Mouse (Mus musculus): ENCODE data around the gene Slc7a4. TPM values are rescaled to one million over a fixed set of nuclear protein-coding genes. Genes with fewer than 3 reads are reported as not detected.

Slc7a4 gene
- polyA plus RNA-seq, 1 experiment from 2014 or later: 25.0 TPM

- Histone ChIP-seq H3K9me3 (no peaks in the 10 kb centered on the region), H3K27me3 (replicated peaks) (no peaks in the 10 kb centered on the region), H3K4me3 (replicated peaks) (peak within 1 kb of the TSS; percentile 70), H3K4me1 (replicated peaks) (peaks cover 17% of the 10 kb centered on the region), H3K4me2 (replicated peaks) (peak within 1 kb of the TSS; percentile 77), H3K36me3 (peaks cover 26% of the 10 kb centered on the region), H3K27ac (peak within 1 kb of the TSS; percentile 98), H3K9ac (peak within 1 kb of the TSS; percentile 81)
- under 1% methylated on average over 67 of the region's 67 CpGs for WGBS
- peak; percentile 97 for ATAC-seq
Observed at GRCm38 (mm10) chr16:17530640-17531288, 52.2 kb downstream of the Slc7a4 start, which contains the start of gene Thap7. Gene Thap7 (minus strand): TSS chr16:17531136.

- H3K4me3 ChIP-seq (replicated peaks): peak overlapping the region; percentile 70
- no peaks in the 10 kb centered on the region for H3K9me3 ChIP-seq
- H3K4me2 ChIP-seq (replicated peaks): peak overlapping the region; percentile 77
- H3K27me3 ChIP-seq (replicated peaks): no peaks in the 10 kb centered on the region
- peaks cover 17% of the 10 kb centered on the region for H3K4me1 ChIP-seq (replicated peaks)
- 11% methylated on average over 17 of the region's 17 CpGs for WGBS
- peak; percentile 2; the same call in 1 of the 2 replicates for ATAC-seq
- peak overlapping the region; percentile 81 for H3K9ac ChIP-seq
- H3K36me3 ChIP-seq: peaks cover 33% of the 10 kb centered on the region
- H3K27ac ChIP-seq: peak overlapping the region; percentile 98
Observed at GRCm38 (mm10) chr16:17529981-17530586, 52.9 kb downstream of the Slc7a4 start.

GRCm38 (mm10) chr16:17528276-17528675 lies 54.7 kb downstream of the Slc7a4 start:
- Histone ChIP-seq H3K4me3 (replicated peaks) (no peak overlapping the region), H3K9me3 (no peaks in the 10 kb centered on the region), H3K27ac (no peak overlapping the region), H3K36me3 (peaks cover 45% of the 10 kb centered on the region), H3K9ac (no peak overlapping the region), H3K4me1 (replicated peaks) (peaks cover 17% of the 10 kb centered on the region), H3K27me3 (replicated peaks) (no peaks in the 10 kb centered on the region), H3K4me2 (replicated peaks) (no peak overlapping the region)
- 91% methylated on average over 13 of the region's 13 CpGs for whole genome bisulfite sequencing
- no peak for ATAC-seq

DNA sequence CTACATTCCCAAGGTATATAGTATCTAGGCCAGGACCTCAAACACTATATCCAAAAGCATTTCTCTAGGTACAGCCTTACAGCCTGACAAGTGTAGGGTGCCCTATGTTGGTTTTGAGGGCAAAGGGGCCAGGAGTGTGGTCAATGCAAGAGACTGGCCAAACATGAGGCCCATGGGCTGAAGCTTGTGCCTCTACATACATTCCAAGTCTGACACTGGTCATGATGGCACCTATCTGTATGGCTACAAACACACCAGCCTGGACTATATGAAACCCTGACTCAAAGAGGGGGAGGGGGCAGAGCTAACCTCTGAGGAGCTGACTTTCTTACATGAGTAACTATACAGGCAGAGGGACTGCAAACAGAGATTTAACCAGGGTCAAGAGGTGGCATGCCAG lies 55.4 kb downstream of the Slc7a4 start:
- peaks cover 52% of the 10 kb centered on the region for H3K36me3 ChIP-seq
- no peak for ATAC-seq

DNA sequence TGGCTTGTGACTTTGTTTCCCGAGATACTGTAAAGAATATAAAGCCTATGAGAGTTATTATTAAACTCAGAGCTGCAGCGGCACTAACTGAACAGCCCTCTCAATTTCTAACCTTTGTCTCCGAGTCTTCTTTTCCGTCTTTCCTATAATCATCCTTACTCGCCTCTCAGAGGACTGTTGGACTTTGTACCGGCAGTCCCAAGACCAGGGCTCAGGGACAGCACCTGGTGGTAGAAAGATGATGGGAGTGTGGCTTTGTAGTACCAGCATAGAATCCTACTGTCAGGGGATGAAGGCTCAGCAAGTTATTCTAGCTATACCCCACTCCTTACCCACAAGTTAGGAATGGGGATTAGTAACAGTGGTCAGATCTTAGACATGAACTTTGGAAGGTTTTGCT lies 56.8 kb downstream of the Slc7a4 start:
- Histone ChIP-seq H3K9me3 (no peaks in the 10 kb centered on the region), H3K36me3 (peaks cover 63% of the 10 kb centered on the region), H3K4me3 (replicated peaks) (no peak overlapping the region), H3K27ac (0 out of 2 replicates have a peak overlapping the region, but pooled peaks have one; percentile 40), H3K4me2 (replicated peaks) (no peak overlapping the region), H3K27me3 (replicated peaks) (no peaks in the 10 kb centered on the region), H3K9ac (no peak overlapping the region), H3K4me1 (replicated peaks) (peaks cover 11% of the 10 kb centered on the region)
- 70% methylated on average over 6 of the region's 6 CpGs for WGBS
- ATAC-seq: peak; percentile 16; the same call in 1 of the 2 replicates

More for the DNA sequence above, 55.4 kb downstream of the Slc7a4 start:
- Histone ChIP-seq H3K9me3 (no peaks in the 10 kb centered on the region), H3K27ac (no peak overlapping the region), H3K27me3 (replicated peaks) (no peaks in the 10 kb centered on the region), H3K4me3 (replicated peaks) (no peak overlapping the region), H3K9ac (no peak overlapping the region), H3K4me2 (replicated peaks) (no peak overlapping the region), H3K4me1 (replicated peaks) (peaks cover 17% of the 10 kb centered on the region)

DNA sequence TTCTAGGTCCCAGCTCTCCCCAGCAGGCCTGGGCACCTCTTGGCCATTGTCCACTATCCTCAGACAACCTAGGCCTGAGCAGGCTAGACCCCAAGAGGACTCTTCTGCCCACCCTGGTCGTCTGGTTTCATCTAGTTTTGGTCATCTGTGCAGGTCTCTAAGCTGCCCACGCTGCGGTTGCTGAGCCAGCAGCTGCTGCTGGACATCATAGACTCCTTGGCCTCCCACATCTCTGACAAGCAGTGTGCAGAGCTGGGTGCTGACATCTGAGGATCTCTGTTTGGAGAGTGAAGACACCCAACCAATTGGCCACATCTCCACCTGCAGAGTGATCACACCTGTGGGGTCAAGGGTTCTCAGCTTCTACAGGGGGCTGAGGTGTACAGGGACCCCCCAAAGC lies 57.5 kb downstream of the Slc7a4 start:
- Histone ChIP-seq H3K4me1 (replicated peaks) (peaks cover 11% of the 10 kb centered on the region), H3K9me3 (no peaks in the 10 kb centered on the region), H3K4me3 (replicated peaks) (no peak overlapping the region), H3K9ac (no peak overlapping the region), H3K4me2 (replicated peaks) (no peak overlapping the region), H3K27me3 (replicated peaks) (no peaks in the 10 kb centered on the region), H3K27ac (peak overlapping the region; percentile 40; the same call in 1 of the 2 replicates), H3K36me3 (peaks cover 69% of the 10 kb centered on the region)
- 81% methylated on average over 3 of the region's 3 CpGs for WGBS
- ATAC-seq: no peak

DNA sequence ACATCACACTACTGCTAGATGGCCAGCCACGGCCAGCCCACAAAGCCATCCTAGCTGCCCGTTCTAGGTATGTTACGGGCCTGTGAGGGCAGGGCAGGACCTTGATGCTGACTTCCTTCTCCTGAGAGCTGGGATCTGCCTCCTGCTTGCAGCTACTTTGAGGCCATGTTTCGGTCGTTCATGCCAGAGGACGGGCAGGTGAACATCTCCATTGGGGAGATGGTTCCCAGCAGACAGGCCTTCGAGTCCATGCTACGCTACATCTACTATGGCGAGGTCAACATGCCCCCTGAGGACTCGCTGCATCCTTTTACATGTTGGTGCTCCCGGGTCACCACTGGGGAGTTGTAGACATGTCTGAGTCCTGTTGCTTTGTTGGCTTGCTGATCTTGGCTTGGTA lies 58.9 kb downstream of the Slc7a4 start:
- H3K27me3 ChIP-seq (replicated peaks): no peaks in the 10 kb centered on the region
- WGBS: 94% methylated on average over 11 of the region's 11 CpGs
- H3K9ac ChIP-seq: no peak overlapping the region
- peaks cover 4% of the 10 kb centered on the region; the same call in 1 of the 2 replicates for H3K4me1 ChIP-seq (replicated peaks)
- no peak overlapping the region for H3K4me3 ChIP-seq (replicated peaks)
- H3K4me2 ChIP-seq (replicated peaks): no peak overlapping the region
- no peaks in the 10 kb centered on the region for H3K9me3 ChIP-seq
- H3K27ac ChIP-seq: no peak overlapping the region
- peaks cover 80% of the 10 kb centered on the region for H3K36me3 ChIP-seq
- ATAC-seq: no peak

Other genes starting within 250 kb of the Slc7a4 start
- gene Snap29, start 177.2 kb downstream of the Slc7a4 start, polyA plus RNA-seq (2015; fragmentation: Nextera tagmentation; extraction: Ambion mirVana): 13.5 and 14.4 TPM in 2 replicates
- 25.9 and 30.1 TPM in 2 replicates for gene Pi4ka, start 176.9 kb downstream of the Slc7a4 start, polyA plus RNA-seq (2015; fragmentation: Nextera tagmentation; extraction: Ambion mirVana)
- 53.3 and 57.8 TPM in 2 replicates for gene Crkl, start 131.2 kb downstream of the Slc7a4 start, polyA plus RNA-seq (2015; fragmentation: Nextera tagmentation; extraction: Ambion mirVana)
- 5.4 and 6.1 TPM in 2 replicates for gene Aifm3, start 93.6 kb downstream of the Slc7a4 start, polyA plus RNA-seq (2015; fragmentation: Nextera tagmentation; extraction: Ambion mirVana)
- gene Lztr1, start 74.5 kb downstream of the Slc7a4 start, polyA plus RNA-seq (2015; fragmentation: Nextera tagmentation; extraction: Ambion mirVana): 72.7 and 82.6 TPM in 2 replicates
- 52.7 and 54.0 TPM in 2 replicates for gene Thap7, start 52.1 kb downstream of the Slc7a4 start, polyA plus RNA-seq (2015; fragmentation: Nextera tagmentation; extraction: Ambion mirVana)
- 0.27 and 0.29 TPM in 2 replicates for gene Lrrc74b, start 22.0 kb downstream of the Slc7a4 start, polyA plus RNA-seq (2015; fragmentation: Nextera tagmentation; extraction: Ambion mirVana)
- gene P2rx6, start 21.3 kb downstream of the Slc7a4 start, polyA plus RNA-seq (2015; fragmentation: Nextera tagmentation; extraction: Ambion mirVana): 0.60 and 0.80 TPM in 2 replicates
- 26.8 and 27.5 TPM in 2 replicates for gene Smpd4, start 36.1 kb upstream of the Slc7a4 start, polyA plus RNA-seq (2015; fragmentation: Nextera tagmentation; extraction: Ambion mirVana)
- 4.0 and 6.7 TPM in 2 replicates for gene Ccdc74a, start 63.3 kb upstream of the Slc7a4 start, polyA plus RNA-seq (2015; fragmentation: Nextera tagmentation; extraction: Ambion mirVana)
- gene Med15, start 149.7 kb upstream of the Slc7a4 start, polyA plus RNA-seq (2015; fragmentation: Nextera tagmentation; extraction: Ambion mirVana): 38.0 and 43.0 TPM in 2 replicates
- 52.3 and 55.6 TPM in 2 replicates for gene Klhl22, start 176.4 kb upstream of the Slc7a4 start, polyA plus RNA-seq (2015; fragmentation: Nextera tagmentation; extraction: Ambion mirVana)
- gene Scarf2, start 214.1 kb upstream of the Slc7a4 start, polyA plus RNA-seq (2015; fragmentation: Nextera tagmentation; extraction: Ambion mirVana): 11.5 and 11.7 TPM in 2 replicates
- not detected in 2 replicates for gene B830017H08Rik, start 249.9 kb upstream of the Slc7a4 start, polyA plus RNA-seq (2015; fragmentation: Nextera tagmentation; extraction: Ambion mirVana)